Mouse (Mus musculus) stomach, postnatal 0 days (tissue): ENCODE measurements around the gene Slc35b1. TPM values are rescaled to one million over a fixed set of nuclear protein-coding genes. Genes with fewer than 3 reads are reported as not detected.

Source experiments
- ATAC-seq: fragments of 200-750 bp; cut with Nextera tagmentation; 2 replicates; pipeline ENCODE4 v1.8.0; 2017; ENCODE audit not compliant: low FRiP score, low TSS enrichment
- DNase-seq: peaks from one replicate; pipeline ENCODE4 v3.0.0-alpha.2; 2016; ENCODE audit warnings: low spot score
- H3K27ac ChIP-seq: fragments of 300-500 bp; sonication (generic); replicated peaks from 2 replicates; pipeline ENCODE4 v1.5.1; 2014; ENCODE audit warnings: mild to moderate bottlenecking, control low read depth
- H3K27me3 ChIP-seq: fragments of 300-500 bp; sonication (generic); 2 replicates; pipeline ENCODE4 v1.6.1; 2014; ENCODE audit warnings: low read length; ENCODE audit not compliant: control insufficient read depth, insufficient read depth
- H3K36me3 ChIP-seq: fragments of 300-500 bp; sonication (generic); 2 replicates; pipeline ENCODE4 v1.6.1; 2014; ENCODE audit warnings: low read length, mixed read lengths; ENCODE audit not compliant: control insufficient read depth, insufficient read depth
- H3K4me1 ChIP-seq: fragments of 300-500 bp; sonication (generic); replicated peaks from 2 replicates; pipeline ENCODE4 v1.6.1; 2014; ENCODE audit warnings: antibody characterized with exemption; ENCODE audit not compliant: control insufficient read depth, insufficient read depth
- H3K4me2 ChIP-seq: fragments of 300-500 bp; sonication (generic); replicated peaks from 2 replicates; pipeline ENCODE4 v1.6.1; 2014; ENCODE audit warnings: low read depth, mild to moderate bottlenecking, control low read depth, moderate library complexity
- H3K4me3 ChIP-seq: fragments of 300-500 bp; sonication (generic); 2 replicates; pipeline ENCODE4 v1.5.1; 2014; ENCODE audit warnings: low read depth, low read length, control low read depth
- H3K9ac ChIP-seq: fragments of 300-500 bp; sonication (generic); 2 replicates; pipeline ENCODE4 v1.6.1; 2014; ENCODE audit warnings: mild to moderate bottlenecking, low read length, control low read depth, mixed read lengths
- H3K9me3 ChIP-seq: fragments of 300-500 bp; sonication (generic); 2 replicates; pipeline ENCODE4 v1.6.1; 2016; ENCODE audit warnings: low read length; ENCODE audit not compliant: control insufficient read depth
- CTCF ChIP-seq: IDR thresholded peaks from 2 replicates; pipeline ENCODE4 v1.5.1; 2016; ENCODE audit warnings: antibody characterized with exemption, low read depth, mild to moderate bottlenecking, moderate library complexity
- EP300 ChIP-seq: optimal IDR thresholded peaks from 2 replicates; pipeline ENCODE3; 2016; ENCODE audit warnings: antibody characterized with exemption
- WGBS: fragments of 180-500 bp; shearing (Covaris S2); extraction: QIAGEN DNeasy Blood & Tissue Kit; methylation state at CpG from one replicate; pipeline ENCODE4 v1.1.7; 2014; 5-methylcytosine and 5-hydroxymethylcytosine counted together
- polyA plus RNA-seq: library from polyadenylated mRNA; unstranded; fragments of >200 nt; fragmentation: Nextera tagmentation; extraction: Ambion mirVana; gene quantifications from 2 replicates; pipeline ENCODE4 v1.2.1, GENCODE M21; 2015

Gene Slc35b1
- polyA plus RNA-seq, 1 experiment from 2014 or later = 110 TPM

DNA sequence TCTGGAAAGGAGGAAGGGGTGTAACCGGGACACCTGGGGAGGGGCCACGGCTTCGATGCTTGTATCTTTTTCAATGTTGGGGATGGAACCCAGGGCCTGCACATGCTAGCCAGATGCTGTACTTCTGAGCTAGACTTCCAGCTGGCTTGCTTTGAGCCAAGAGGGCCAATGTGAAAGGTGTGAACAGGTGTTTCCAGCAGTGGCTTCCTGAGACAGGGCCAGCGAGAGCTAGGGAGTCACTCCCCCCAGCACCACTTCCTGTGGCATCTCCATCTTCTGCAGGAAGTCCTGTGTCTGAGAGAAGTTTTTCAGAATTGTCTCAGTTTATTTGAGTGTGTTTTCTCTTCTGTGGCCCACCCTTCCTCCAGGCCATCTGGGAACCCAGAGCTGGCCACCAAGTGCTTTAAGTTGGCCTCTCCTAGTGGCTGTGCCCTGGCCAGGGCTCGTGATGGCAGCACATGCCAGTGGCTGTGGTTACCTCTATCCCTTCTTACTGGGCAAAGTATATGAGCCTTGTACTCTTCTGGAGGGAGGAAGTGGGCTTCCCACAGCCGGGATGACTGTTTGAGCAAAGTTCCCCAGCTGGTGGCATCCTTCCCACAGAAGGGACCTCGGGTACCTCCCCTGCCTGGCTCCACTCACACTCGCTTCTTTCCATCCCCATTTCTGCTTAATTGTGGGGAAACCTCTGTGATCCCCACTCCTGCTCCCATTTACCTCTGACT lies 17.3 kb upstream of the Slc35b1 start:
- DNase-seq = no peak
- no peak overlapping the region for H3K4me2 ChIP-seq
- H3K27ac ChIP-seq = peak overlapping the region; percentile 83
- peaks cover 3% of the 10 kb centered on the region; the same call in 1 of the 2 replicates for H3K36me3 ChIP-seq
- TF ChIP-seq EP300 (no peak), CTCF (no peak)
- 81% methylated on average over 8 of the region's 8 CpGs for WGBS
- no peak overlapping the region for H3K4me3 ChIP-seq
- H3K9ac ChIP-seq = no peak overlapping the region
- no peaks in the 10 kb centered on the region for H3K9me3 ChIP-seq
- no peak for ATAC-seq
- no peaks in the 10 kb centered on the region for H3K27me3 ChIP-seq
- H3K4me1 ChIP-seq = peaks cover 7% of the 10 kb centered on the region; the same call in 1 of the 2 replicates

DNA sequence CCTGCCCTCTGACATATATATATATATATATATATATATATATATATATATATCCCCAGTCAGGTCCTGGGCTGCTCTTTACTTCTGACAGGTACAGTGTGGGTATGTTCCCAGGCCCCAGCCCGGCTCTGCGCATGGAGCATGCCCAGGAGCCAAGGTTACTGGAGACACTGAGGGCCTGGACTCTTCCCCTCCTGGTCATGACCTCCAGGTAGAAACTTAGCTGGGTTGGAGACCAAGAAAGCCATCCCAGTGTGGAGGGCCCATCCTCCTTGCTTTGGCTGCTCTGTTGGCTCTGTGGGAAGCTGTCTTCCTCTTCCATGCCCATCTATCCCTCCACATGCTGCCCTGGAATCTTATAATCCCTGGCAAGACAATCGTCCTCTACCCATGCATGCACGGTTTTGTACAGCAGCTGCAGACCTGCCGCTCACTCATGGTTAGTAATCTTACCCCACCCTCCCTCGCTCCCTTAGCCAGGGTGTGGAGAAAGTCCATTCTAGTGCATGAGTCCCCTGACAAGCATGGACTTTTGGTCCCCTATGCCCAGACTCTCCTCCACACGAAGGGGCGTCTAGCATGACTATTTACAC lies 16.2 kb upstream of the Slc35b1 start:
- Histone ChIP-seq H3K36me3 (peaks cover 6% of the 10 kb centered on the region; the same call in 1 of the 2 replicates), H3K27ac (no peak overlapping the region), H3K4me3 (no peak overlapping the region), H3K9ac (no peak overlapping the region), H3K27me3 (no peaks in the 10 kb centered on the region), H3K4me1 (peaks cover 5% of the 10 kb centered on the region; the same call in 1 of the 2 replicates), H3K9me3 (no peaks in the 10 kb centered on the region), H3K4me2 (no peak overlapping the region)
- no peak for ATAC-seq
- WGBS = 89% methylated on average over 8 of the region's 8 CpGs
- TF ChIP-seq CTCF (no peak), EP300 (no peak)
- DNase-seq = no peak

DNA sequence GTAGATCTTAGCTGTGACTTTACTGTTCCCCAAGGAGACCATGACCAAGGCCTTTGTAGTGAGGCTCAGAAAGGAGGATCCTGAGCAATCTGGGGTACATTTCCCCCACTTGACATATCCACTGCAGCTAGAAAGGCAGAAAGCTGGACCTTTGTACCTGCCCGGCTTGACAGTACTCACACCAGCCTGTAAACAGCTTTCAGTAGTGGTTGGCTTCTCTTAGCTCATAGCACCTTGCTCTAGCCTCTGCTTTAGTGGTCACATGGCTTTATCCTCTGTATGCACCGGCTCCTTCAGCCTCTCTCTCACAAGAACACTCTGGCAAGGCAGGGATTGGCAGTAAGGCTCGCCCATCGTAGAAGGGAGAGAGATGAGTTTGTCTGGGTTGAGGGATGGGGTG lies 15.6 kb upstream of the Slc35b1 start:
- TF ChIP-seq EP300 (no peak), CTCF (no peak)
- no peak overlapping the region for H3K9ac ChIP-seq
- peaks cover 6% of the 10 kb centered on the region; the same call in 1 of the 2 replicates for H3K36me3 ChIP-seq
- H3K27me3 ChIP-seq = no peaks in the 10 kb centered on the region
- DNase-seq (no peak), ATAC-seq (no peak)
- H3K27ac ChIP-seq = no peak overlapping the region
- H3K9me3 ChIP-seq = no peaks in the 10 kb centered on the region
- H3K4me2 ChIP-seq = no peak overlapping the region
- no peak overlapping the region for H3K4me3 ChIP-seq
- H3K4me1 ChIP-seq = peaks cover 2% of the 10 kb centered on the region; the same call in 1 of the 2 replicates
- WGBS = 95% methylated on average over 4 of the region's 4 CpGs

DNA sequence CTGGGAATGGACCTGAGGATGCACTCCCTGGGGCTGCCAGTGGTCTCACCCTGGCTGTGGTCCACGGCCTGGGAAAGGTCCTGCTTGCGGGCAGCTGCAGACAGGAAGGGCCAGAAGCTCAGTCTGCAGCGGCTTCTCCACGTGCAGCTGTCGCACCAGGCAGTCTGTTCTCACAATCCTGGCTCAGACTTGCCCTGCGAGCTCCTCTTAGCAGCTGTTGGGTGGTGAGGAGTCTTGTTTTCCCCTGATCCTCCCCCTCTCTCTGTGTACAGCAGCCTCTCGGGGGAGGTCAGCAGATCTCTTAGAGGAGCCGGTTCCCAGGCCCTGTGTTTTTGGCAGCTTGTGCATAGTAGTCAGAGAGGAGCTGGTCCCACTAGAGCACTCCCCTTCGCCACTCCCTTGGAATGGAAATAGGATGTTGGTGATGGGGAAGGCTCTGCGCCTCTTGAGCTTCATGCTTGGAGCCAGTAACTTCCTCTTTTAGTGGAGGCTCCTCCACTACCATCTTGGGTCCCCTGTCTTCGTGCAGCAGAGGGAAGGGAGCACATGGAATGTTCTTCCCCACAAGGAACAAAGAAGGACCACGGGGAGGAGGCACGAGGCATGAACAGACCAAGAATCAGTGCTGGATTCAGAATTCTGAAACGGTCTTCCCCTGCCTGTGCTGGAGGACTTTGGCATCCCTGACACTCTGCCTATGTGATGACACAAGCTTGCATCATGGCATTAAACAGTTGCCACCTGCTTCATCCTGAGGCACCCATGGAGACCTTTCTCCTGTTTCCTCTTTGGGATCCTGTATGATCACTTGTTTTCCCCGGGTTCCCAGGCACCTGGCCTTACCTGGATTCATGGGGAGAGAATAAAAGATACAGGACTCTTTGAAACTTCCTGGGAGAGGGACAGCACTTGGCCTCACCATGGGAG lies 14.3 kb upstream of the Slc35b1 start:
- H3K4me2 ChIP-seq = no peak overlapping the region
- no peaks in the 10 kb centered on the region for H3K27me3 ChIP-seq
- peak; percentile 39 for DNase-seq
- peaks cover 12% of the 10 kb centered on the region; the same call in 1 of the 2 replicates for H3K36me3 ChIP-seq
- WGBS = 53% methylated on average over 15 of the region's 15 CpGs
- H3K4me1 ChIP-seq = peaks cover 2% of the 10 kb centered on the region; the same call in 1 of the 2 replicates
- ATAC-seq = peak; percentile 79
- H3K4me3 ChIP-seq = no peak overlapping the region
- H3K9me3 ChIP-seq = no peaks in the 10 kb centered on the region
- H3K27ac ChIP-seq = peak overlapping the region; percentile 71
- TF ChIP-seq EP300 (no peak), CTCF (no peak)
- H3K9ac ChIP-seq = no peak overlapping the region

DNA sequence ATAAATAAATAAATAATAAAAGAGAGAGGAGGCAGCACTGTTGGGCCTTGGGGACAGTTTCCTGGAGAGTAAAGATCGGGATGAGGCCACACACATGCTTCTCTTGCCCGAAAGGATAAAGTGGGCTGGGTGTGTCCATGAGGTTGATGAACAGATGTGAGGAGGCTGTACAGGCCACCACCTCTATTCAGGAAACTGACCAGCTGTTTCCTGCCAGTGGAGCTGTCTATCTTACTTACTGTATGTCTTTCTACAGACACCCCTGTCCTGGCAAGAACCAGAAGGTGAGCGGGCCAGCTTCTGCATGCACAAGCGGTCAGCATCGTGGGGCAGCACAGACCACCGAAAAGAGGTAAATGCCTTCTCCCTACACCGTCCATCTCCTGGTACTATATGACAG lies 13.3 kb upstream of the Slc35b1 start:
- no peaks in the 10 kb centered on the region for H3K27me3 ChIP-seq
- no peak overlapping the region for H3K4me2 ChIP-seq
- WGBS = 90% methylated on average over 7 of the region's 7 CpGs
- TF ChIP-seq EP300 (no peak), CTCF (no peak)
- H3K36me3 ChIP-seq = peaks cover 15% of the 10 kb centered on the region; the same call in 1 of the 2 replicates
- no peak overlapping the region for H3K9ac ChIP-seq
- DNase-seq (no peak), ATAC-seq (no peak)
- H3K4me3 ChIP-seq = no peak overlapping the region
- no peak overlapping the region for H3K27ac ChIP-seq
- no peaks in the 10 kb centered on the region for H3K9me3 ChIP-seq
- no peaks in the 10 kb centered on the region; the same call in 1 of the 2 replicates for H3K4me1 ChIP-seq
